Mouse (Mus musculus) small intestine, adult 2 months (tissue): ENCODE data around the gene Itch. TPM values are rescaled to one million over a fixed set of nuclear protein-coding genes. Genes with fewer than 3 reads are reported as not detected.
A peak's percentile ranks its signal among the peaks of the same experiment; 100 is the strongest.

Source experiments
- H3K27ac ChIP-seq: fragments of 200-500 bp; 2 replicates; pipeline ENCODE4 v1.5.1; 2012; ENCODE audit warnings: low read depth, low read length, control low read depth, inconsistent platforms; ENCODE audit not compliant: insufficient read depth
- H3K27me3 ChIP-seq: fragments of 200-500 bp; 2 replicates; pipeline ENCODE4 v1.6.1; 2012; ENCODE audit warnings: mild to moderate bottlenecking, moderate library complexity, low read length, inconsistent platforms; ENCODE audit not compliant: control insufficient read depth, insufficient read depth
- H3K36me3 ChIP-seq: fragments of 200-500 bp; 2 replicates; pipeline ENCODE4 v1.6.1; 2012; ENCODE audit warnings: mild to moderate bottlenecking, low read length, control low read depth, inconsistent platforms; ENCODE audit not compliant: control insufficient read depth, insufficient read depth
- H3K4me1 ChIP-seq: fragments of 200-500 bp; 2 replicates; pipeline ENCODE4 v1.6.1; 2012; ENCODE audit warnings: low read length, inconsistent platforms, mixed read lengths; ENCODE audit not compliant: control insufficient read depth, insufficient read depth, insufficient read length
- H3K4me3 ChIP-seq: fragments of 200-500 bp; 2 replicates; pipeline ENCODE4 v1.5.1; 2012; ENCODE audit warnings: low read depth, mild to moderate bottlenecking, control low read depth, inconsistent platforms, low read length, moderate library complexity
- CTCF ChIP-seq: fragments of 200-500 bp; IDR thresholded peaks from 2 replicates; pipeline ENCODE4 v1.5.1; 2012; ENCODE audit warnings: low read depth, mild to moderate bottlenecking, control low read depth, inconsistent platforms, low read length, moderate library complexity, mixed read lengths; ENCODE audit not compliant: insufficient replicate concordance, insufficient read length; ENCODE audit errors: extremely low read depth
- POLR2A ChIP-seq: fragments of 200-500 bp; IDR thresholded peaks from 2 replicates; pipeline ENCODE4 v1.6.1; 2012; ENCODE audit warnings: low read depth, mild to moderate bottlenecking, control low read depth, inconsistent platforms, low read length, moderate library complexity
- WGBS: fragments of 180-500 bp; shearing (Covaris S2); methylation state at CpG from one replicate; pipeline ENCODE4 v1.1.7; 2018; 5-methylcytosine and 5-hydroxymethylcytosine counted together
- polyA plus RNA-seq: library from polyadenylated mRNA; depleted of rRNA; stranded (reverse); fragments of >200 nt; gene quantifications from 2 replicates; pipeline ENCODE4 v1.2.3, GENCODE M21; 2012; rRNA removed

Gene Itch
- polyA plus RNA-seq, 1 experiment, result 9.6 TPM

DNA sequence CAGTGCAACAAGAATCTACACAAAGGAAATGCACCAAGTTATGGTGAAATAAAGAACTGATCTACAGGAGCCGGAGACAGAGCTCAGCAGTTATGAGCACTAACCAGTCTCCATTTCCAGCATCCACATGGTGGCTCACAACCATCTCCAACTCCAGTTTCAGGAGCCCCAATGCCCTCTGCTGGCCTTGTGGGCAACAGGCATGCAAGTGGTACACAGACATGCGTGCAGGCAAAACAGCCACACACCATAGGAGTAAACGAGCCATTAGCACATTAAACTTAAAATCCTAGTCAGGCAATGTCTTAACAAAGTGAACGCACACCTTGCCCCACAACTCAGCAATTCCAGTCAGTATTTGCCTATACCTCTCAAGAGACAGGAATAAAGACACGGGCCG lies 138.6 kb downstream of the Itch start:
- H3K4me3 ChIP-seq, result no peak overlapping the region
- no peaks in the 10 kb centered on the region for H3K36me3 ChIP-seq
- H3K4me1 ChIP-seq, result no peaks in the 10 kb centered on the region; the same call in 1 of the 2 replicates
- WGBS, result 83% methylated on average over 6 of the region's 6 CpGs
- TF ChIP-seq CTCF (peak; percentile 20; the same call in 1 of the 2 replicates), POLR2A (no peak)
- no peak overlapping the region for H3K27ac ChIP-seq
- H3K27me3 ChIP-seq, result no peaks in the 10 kb centered on the region

DNA sequence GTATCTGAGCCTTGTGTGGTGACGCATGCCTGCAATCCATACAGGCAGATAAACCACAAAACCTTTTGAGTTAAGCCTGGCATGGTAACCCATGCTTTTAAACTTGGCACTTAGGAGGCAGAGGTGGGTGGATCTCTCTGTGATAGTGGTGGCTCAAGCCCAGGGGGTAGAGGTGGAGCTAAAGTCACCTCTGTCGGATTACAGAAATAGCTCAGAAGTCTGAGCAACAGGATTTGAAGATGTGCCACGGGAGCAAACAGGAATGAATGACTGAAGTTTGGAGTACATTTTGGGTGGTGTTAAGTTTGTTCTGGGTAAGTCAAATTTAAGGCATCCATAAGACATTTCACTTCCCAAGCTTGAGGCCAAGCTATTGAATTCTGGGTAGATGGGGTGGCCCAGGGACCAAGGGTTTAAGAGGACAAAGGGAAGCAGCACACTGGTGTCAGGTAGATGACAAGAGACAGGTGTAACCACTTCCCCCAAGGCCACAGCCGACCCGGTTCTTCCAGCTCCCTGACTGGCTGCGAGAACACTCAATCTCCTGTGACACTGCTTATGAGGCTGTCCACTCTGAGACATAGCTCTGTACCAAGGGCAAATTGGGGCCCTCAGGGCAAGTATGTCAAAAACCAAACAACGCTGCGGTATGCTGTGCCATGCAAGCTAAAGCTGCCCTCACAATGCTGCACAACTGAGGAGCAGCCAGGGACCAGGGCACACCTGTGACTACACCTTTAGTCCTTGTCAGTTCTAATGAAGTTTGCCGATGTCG lies 139.3 kb downstream of the Itch start:
- Histone ChIP-seq H3K27me3 (no peaks in the 10 kb centered on the region), H3K4me3 (no peak overlapping the region), H3K36me3 (no peaks in the 10 kb centered on the region), H3K27ac (no peak overlapping the region), H3K4me1 (no peaks in the 10 kb centered on the region; the same call in 1 of the 2 replicates)
- TF ChIP-seq POLR2A (no peak), CTCF (no peak)
- 59% methylated on average over 10 of the region's 10 CpGs for WGBS

DNA sequence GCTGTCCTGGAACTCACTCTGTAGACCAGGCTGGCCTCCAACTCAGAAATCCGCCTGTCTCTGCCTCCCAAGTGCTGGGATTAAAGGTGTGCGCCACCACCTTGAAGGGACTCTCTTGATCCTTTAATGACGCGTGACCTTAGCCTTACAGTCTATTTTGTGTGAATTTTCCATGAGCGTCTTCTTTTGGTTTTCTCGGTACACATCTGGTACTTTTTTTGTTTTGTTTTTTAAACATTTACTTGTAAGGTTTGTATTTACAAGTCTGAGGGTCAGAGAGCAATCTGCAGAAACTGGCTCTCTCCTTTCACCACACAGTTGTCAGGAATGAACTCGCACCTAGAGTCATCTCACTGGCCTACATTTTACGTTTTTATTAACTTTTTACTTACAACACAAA lies 140.3 kb downstream of the Itch start:
- Histone ChIP-seq H3K27me3 (no peaks in the 10 kb centered on the region), H3K36me3 (no peaks in the 10 kb centered on the region), H3K4me3 (no peak overlapping the region), H3K27ac (no peak overlapping the region), H3K4me1 (no peaks in the 10 kb centered on the region; the same call in 1 of the 2 replicates)
- 92% methylated on average over 8 of the region's 8 CpGs for WGBS
- no peak for TF ChIP-seq POLR2A
- no peak for TF ChIP-seq CTCF

DNA sequence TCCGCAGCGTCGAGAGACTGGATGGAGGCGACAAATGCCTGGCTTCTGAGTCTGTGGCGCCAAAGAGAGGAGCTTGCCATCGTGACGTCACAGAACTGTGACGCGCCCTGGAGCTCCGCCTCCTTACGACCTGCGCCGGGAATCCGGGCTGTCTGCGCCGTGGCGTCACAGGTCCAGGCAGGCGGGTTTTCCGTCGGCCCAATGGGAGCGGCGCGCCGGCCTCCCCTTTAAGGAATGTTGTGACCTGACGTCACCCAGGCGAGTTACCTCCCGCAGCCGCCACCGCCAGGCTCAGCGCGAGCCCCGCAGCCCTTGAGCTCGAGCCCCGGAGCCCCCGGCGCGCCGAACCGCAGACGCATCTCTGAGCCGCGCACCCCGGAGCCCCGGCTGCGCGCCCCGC lies 142.9 kb downstream of the Itch start, which contains the start of gene Map1lc3a:
TSS of gene Map1lc3a (plus strand) at position 103 of the 400 bp plus-strand sequence.
- Histone ChIP-seq H3K4me1 (no peaks in the 10 kb centered on the region; the same call in 1 of the 2 replicates), H3K4me3 (peak within 1 kb of the TSS; percentile 87), H3K27me3 (no peaks in the 10 kb centered on the region), H3K27ac (peak within 1 kb of the TSS; percentile 34), H3K36me3 (no peaks in the 10 kb centered on the region)
- under 1% methylated on average over 47 of the region's 47 CpGs for WGBS
- no peak for TF ChIP-seq POLR2A
- no peak for TF ChIP-seq CTCF

Other genes starting within 250 kb of the Itch start
- gene Eif2s2, start 240.6 kb upstream of the Itch start, polyA plus RNA-seq, result 1.4 and 2.1 TPM in 2 replicates
- gene Gm14226, start 115.2 kb upstream of the Itch start, polyA plus RNA-seq, result not detected in 2 replicates
- gene Ahcy, start 59.0 kb upstream of the Itch start, polyA plus RNA-seq, result 76.5 and 98.7 TPM in 2 replicates
- gene Dynlrb1, start 103.0 kb downstream of the Itch start, polyA plus RNA-seq, result 55.3 and 99.3 TPM in 2 replicates
- 85.8 and 215 TPM in 2 replicates for gene Map1lc3a, start 142.8 kb downstream of the Itch start, polyA plus RNA-seq
- gene Pigu, start 223.9 kb downstream of the Itch start, polyA plus RNA-seq, result 13.7 and 26.2 TPM in 2 replicates
- 161 and 164 TPM in 2 replicates for gene Trp53inp2, start 247.6 kb downstream of the Itch start, polyA plus RNA-seq